Mouse (Mus musculus) layer of hippocampus, adult 9-11 months (tissue): Measurements from ENCODE around the gene 2210016L21Rik.
A peak's percentile ranks its signal among the peaks of the same experiment; 100 is the strongest.
"Not testable (repeated sequence)": the region's sequence is repeated elsewhere in the genome, so short reads cannot be mapped to it uniquely, and the experiment has no call there.

ENCODE experiments used
- DNase-seq: peaks from one replicate; pipeline ENCODE4 v3.0.0; 2022

Gene 2210016L21Rik

DNA sequence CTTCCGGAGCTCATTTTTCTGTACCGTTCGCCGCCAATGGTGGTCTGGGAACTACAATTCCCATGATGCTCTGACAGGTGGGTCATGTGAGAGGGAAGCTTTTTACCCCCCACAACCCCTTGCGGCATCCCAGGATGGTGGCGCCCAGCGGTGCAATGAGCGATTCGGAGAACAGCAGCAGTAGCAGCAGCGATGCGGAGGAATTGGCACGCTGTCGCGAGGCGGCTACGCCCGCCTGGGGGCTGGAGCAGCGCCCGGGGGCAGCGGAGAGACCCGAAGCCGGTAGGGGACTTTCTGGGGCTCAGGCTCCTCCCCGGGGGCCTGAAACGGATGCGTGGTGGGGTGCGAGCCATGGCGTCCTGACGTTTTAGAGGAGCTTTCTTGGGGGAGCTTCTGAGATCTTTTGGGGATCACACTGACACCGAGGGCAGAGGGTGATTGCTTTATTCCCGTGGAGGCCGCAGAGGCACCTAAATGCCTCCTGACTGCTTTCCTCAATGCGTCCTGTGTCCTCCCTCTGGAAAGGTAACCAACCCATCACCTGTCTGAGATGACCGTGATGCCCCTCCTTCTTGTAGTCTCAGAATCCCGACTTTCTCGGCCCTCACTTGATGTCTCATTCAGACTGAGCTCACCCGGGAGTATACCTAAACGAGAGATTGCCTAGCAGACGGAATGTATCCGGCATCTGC, at the start of gene 2210016L21Rik:
Gene 2210016L21Rik (plus strand): TSS at position 85 of the 692 bp plus-strand sequence.
- peak; percentile 88 for DNase-seq

DNA sequence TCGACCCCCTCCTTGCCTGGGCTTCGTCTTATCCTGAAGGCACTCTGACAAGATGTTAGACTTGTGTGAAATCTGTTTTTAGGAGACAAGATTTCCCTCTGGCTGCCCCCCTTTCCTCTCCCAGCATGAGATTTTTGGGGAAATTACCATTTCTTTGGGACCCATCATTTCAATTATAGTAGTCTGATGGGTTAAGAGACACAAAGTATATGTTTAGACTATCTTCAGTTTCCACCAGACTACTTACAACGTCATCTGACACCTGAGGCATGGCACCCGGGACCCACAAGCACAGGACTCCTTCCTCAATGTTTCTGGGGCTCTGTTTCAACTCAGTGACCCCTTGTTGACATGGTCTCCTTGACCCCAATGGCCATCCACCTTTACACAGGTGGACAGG, 46.4 kb upstream of the 2210016L21Rik start:
- no peak for DNase-seq

DNA sequence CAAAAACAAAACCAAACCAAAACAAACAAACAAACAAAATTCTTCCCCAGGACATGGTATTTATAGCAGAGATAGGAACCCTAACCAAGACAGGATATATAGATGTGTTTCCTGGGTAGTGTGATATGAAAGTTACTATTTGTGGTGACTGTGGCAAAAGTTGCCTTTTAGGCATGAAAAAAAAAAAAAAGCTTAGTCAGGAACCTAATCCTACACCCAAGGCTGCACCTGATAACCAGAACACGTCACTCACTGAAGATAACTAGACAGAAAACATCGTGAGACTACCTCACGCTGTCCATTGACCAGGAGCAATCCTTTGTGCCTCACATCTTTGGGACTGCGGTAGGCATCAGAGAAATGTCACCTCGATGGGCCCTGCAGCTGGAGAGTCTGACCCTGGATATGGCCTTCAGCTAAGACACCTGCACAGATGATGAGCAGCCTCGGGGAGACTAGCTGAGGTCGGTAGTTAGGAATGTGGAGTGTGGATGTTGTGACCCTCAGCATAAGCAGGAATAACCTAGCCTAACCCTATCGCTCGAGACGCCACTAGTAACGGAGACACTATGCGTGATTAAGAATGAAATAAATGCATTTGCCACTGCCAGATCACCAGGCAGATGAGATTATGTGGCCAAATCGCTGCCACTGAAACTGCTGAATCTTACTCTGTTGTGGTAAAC, 45.1 kb upstream of the 2210016L21Rik start, which contains the start of gene Oasl2:
Gene Oasl2 (plus strand): TSS at position 249 of the 686 bp plus-strand sequence.
- no peak for DNase-seq

DNA sequence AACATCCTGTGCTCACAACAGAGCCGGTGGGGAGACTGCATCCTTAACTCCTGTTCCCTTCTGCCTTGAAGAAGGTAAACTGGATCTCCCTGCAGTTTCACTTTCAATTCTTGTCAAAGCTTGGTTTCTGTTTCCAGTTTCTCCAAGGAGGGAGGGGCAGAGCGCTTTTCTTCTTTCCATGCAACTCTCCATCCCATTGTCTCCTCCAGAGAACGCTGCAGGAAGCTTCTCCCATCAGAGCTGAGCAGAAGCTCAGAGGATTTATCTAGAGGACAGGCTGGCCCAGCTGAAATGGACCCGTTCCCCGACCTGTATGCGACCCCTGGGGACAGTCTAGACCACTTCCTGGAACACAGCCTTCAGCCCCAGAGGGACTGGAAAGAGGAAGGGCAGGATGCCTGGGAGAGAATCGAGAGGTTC, 44.6 kb upstream of the 2210016L21Rik start:
- DNase-seq = no peak

DNA sequence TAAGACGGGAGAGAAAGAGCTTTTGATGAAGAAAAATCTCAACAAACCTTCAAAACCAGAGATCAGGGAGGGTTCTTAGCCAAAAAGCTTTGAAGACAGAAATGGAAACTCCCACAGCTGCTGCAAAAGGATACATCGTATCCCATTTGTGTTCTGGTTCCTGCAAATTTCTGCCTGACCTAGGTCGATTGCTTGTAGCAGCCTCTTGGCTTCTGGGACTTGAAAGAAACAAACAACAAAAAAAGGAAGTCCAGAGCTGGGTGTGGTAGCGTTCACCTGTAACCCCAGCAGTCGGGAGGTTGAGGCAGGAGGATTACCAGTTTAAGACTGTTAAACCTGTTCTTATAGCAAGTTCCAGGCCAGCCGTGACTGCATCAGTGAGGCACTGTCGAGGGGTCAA, 43.1 kb upstream of the 2210016L21Rik start:
- DNase-seq = no peak

DNA sequence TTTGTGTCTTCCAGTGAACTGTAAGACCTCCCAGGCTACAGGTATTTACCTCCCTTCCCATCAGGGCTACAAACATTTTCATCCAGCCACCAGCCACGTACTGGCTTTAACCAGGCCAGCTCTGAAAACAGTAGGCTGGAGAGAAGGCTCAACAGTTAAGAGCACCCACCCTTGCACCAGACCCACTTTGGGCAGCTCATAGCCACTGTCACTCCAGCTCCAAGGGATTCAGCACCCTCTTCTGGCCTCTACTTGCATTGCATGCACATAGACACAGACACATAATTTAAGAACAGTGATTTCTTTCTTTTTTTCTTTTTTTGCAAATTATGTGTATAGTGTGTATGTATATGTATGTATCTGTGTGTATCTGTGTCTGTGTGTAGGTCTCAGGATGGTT, 39.5 kb upstream of the 2210016L21Rik start:
- no peak for DNase-seq

DNA sequence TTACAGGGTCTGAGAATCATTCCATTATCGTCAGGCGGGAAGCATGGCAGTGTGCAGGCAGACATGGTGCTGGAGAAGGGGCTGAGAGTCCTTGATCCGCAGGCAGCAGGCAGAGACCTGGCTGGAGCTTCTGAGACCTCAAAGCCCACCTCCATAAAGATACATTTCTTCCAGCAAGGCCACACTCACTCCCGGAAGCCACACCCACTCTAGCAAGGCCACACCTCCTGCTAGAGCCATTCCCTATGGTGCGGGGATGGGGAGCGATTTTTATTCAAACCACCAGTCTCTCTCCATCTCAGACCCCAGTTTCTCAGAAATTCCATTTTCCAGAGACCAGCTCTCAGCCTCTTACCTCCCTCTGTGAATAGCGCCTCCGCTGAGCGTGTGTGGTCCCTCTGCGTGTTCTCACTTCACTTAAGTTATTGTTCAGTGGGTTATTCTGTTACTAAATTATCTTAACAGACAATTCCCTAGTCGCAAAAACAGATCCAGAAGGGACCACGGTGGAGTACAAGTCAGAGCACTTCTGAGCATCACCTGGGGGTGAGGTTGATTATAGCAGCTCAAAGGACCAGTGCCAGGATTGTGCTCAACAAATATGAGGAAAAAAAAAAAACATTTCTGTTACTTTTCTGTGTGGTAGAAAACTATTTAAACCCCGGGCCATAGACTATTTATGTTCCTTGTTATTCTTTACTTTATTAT, 33.2 kb upstream of the 2210016L21Rik start:
- DNase-seq = no peak

DNA sequence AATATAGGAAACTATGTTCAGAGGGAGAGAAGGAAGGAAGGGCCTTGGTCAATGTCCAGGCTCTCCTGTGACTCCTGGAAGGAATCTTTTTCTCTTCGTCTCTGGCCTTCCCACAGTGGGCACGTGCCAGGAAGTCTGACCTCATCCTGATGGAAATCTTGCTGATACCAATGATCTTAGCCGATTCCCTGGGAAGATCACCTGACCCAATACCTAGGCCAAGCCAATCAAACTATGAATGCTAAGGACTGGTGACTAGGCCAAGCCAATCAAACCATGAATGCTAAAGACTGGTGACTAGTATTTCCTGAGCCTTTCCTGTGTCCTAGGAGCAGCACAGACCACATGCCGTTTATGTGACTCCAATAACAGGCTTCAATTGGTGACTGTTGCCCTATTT, 28.3 kb upstream of the 2210016L21Rik start:
- DNase-seq = no peak

DNA sequence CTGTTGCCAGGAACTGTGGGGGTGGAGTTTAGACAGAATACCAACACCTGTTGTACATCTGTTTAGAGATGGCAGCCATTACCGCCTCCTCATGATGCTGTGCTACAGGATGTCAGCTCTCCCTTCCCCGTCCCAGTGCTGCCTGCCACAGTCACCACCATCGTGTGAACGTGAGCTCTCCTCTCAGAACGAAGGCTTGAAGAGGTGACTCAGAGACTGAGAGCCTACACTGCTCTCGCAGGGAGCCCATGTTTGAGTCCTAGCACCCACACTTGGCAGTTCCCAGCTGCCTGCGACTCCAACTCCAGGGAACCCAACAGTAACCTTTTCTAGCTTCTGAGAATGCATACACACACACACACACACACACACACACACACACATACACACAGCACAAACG, 27.1 kb upstream of the 2210016L21Rik start:
- peak; percentile 27 for DNase-seq

DNA sequence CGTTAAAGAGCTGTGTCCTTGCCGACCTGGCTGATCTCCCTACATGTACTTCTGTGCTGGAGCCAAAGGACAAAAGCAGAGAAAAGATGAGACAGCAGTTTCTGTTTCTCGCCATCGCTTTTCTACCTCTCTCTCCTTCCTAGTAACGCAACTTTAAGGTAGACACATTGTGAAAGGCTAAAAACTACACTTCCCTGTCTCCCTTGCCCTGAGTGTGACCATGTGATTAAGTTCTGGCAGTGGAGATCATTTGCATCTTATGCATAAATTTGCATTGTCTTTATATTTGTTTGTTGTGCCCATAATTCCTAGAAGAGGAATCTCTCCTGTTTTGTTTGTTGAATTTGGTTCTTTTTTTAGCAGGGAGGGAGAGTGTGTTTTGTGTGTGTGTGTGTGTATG, 26.1 kb upstream of the 2210016L21Rik start:
- no peak for DNase-seq

DNA sequence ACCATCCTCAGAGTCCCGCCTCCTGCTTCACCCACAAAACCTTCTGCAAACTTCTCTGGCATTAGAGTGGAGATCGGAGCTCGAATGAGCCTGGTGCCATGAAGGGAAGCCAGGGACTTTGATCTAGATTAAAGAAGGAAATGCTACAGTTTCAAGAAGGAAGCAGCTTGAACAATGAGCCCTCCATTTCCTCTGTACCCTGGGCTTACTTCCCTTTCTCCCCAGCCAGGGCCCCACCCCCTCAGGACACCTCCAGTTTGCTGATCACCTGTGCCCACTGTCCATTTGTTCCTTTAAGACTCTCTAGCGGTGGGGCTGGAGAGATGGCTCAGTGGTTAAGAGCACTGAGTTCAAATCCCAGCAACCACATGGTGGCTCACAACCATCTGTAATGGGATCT, 25.2 kb upstream of the 2210016L21Rik start:
- DNase-seq = no peak

DNA sequence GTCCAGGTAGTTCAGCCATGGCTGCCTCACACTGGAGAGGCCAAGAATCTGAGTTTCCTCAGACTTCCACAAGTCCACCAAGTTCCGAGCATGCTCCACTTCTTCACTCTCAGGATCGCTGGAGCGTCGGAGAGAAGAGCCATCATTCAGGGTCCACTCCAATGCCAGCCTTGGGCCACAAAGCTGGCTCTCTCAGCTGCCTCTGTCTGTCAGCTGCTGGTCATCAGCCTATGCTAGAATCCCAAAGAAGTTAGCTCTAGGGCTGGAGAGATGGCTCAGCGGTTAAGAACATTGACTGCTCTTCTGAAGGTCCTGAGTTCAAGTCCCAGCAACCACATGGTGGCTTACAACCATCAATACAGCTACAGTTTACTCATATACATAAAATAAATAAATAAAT, 24.6 kb upstream of the 2210016L21Rik start:
- not testable (repeated sequence) for DNase-seq

DNA sequence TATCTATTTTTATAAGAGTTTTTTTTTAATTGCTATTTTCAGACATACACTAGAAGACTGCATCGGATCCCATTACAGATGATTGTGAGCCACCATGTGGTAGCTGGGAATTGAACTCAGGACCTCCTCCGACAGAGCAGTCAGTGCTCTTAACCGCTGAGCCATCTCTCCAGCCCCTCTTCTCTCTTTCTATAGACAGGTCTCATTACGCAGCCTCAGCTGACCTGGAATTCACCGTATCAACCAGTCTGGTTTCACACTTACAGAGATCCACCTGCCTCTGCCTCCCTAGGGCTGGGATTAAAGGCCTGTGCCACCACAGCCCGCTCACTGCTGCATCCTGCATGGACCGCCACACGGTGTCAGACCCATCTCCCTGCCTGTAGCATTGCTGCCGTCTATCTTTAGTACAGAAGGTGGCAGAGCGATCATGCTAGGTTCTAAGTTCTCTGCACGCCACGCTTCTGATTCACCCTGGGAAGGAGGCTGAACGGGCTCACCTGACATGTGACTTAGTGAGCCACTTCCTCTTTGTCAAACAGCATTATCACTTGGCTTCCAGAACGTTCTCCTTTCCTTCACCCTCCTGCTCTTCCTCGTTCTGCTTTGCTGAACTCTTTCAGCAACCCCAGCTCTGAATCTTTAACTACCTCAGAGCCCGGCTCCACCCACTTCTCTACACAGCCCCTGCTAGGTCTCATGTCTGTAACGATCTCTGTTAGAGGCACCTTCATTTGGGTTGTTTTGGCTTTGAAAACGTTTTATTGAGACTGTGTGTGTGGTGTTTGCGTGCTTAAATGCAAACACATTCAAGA, 20.2 kb upstream of the 2210016L21Rik start:
- no peak for DNase-seq

DNA sequence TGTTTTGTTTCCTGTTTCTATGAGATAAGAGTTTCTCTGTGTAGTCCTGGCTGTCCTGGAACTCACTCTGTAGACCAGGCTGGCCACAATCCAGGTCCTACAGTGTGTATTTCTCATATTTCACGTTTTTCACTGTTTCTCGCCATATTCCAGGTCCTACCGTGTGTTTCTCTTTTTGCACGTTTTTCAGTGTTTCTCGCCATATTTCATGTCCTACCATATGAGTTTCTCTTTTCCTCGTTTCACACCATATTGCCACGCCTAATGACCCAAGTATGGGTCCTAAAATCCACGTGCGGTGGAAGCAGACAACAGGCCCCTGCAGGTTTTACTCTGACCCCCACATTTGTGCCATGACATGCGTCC, 19.6 kb upstream of the 2210016L21Rik start:
- DNase-seq = no peak

DNA sequence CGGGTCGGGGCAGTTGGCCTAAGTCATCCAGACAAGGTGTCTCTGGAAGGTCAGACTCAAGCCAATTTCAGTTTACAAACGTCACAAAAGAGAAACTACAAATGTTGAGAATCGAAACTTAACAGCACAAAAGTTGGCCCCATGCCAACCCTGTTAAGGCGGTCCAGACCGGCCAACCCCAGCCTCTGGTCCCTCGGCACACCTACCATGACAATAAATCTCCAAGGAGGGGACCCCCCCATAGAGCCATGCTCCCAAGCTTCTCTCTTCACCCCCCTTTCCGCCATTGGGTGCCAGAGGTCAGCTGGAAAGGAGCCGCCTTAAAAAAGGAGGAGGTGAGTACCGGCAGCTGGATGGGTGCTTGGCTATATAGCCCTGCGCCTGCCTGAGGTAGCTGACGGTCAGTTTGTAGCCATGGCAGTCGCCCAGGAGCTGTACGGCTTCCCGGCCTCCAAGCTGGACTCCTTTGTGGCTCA, 18.9 kb upstream of the 2210016L21Rik start, which contains the start of gene Oasl1:
Gene Oasl1 (plus strand): TSS at position 243 of the 476 bp plus-strand sequence.
- no peak for DNase-seq

DNA sequence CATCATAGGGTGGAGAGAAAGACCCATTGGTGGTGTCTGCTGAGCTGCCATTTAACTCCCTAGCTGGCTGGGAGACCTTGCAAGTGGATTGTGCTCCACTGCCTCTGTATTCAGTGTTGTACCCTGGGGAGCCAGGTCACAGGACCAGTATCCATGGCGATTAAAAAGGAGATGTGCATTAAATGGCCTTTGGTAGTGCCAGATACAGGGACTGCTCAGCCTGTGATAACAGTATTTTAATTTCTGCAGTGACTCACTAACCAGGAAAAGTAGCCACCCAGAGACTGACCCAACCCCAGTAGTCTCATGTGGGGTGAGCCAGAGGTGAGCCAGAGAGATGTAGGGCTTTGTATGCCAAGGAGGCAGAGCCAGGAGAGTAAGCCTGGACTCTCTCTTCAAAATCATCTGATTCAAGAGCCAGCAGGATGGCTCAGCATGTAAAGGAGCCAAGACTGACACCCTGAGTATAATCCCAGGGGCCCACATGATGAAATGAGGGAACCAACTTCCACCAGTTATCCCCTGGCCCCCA, 15.7 kb upstream of the 2210016L21Rik start:
- no peak for DNase-seq

DNA sequence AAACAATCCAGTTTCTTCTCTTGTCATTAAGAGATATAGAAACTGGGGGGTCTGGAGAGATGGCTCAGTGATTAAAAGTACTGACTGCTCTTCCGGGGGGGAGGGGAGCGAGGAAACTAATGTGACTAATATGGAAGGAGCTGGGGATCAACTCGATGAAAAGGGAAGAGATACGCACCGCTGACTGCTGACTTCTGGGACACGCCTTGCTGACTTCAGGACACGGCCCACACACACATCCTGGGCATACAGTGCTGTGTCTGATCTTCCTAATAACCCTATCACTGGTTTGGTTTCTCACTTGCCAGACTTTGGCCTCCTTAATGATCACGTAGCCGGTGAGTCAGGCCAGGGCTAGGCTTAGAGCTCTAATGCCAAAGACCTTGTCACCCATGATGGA, 15.2 kb upstream of the 2210016L21Rik start:
- no peak for DNase-seq

DNA sequence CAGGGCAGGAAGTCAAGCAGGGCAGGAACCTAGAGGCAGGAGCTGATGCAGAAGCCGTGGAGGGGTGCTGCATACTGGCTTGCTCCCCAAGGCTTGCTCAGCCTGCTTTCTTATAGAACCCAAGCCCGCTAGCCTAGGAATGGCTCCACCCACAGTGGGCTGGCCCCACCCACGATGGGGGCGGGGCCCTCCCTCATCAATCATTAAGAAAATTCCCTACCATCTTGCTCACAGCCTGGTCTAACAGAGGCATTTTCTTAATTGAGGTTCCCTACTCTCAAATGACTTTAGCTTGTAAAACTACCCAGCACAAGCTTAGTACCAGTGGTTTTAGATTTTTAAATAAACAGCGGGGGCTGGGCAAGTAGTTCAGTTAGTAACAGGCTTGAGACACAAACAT, 10.3 kb upstream of the 2210016L21Rik start:
- no peak for DNase-seq

DNA sequence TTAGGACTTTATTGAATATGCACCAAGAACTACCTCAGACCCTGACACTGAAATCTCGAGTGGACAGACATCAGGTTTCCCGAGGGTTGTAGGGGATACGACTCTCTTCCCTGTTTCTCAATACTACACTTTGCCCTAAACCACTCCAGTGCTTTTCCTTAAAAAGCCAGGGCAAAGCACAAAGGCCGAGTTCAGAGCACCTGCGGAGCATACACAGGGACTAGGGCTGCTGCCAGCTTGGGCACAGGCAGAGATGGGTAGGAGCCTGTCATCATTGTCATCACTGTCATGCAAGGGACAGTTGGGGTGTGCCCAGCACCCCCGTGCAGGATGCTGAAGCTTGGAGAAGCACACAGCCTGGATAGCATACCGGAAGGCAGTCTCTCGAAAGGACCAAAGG, 8.8 kb upstream of the 2210016L21Rik start:
- DNase-seq = no peak

DNA sequence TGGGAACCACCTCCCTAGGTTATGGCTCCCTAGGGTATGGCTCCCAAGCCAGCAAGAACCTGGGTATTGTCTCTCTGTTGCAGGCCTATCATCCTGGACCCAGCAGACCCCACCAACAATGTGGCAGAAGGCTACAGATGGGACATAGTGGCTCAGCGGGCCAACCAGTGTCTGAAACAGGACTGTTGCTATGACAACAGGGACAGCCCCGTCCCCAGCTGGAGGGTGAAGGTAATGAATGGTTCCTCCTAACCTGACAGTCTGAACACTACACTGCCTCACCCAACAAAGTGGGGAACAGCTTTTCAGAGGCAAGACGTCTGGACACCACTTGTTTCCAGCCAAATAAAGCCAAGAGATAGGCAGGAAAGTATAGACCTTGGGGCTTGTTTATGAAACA, 6.1 kb upstream of the 2210016L21Rik start:
- no peak for DNase-seq

DNA sequence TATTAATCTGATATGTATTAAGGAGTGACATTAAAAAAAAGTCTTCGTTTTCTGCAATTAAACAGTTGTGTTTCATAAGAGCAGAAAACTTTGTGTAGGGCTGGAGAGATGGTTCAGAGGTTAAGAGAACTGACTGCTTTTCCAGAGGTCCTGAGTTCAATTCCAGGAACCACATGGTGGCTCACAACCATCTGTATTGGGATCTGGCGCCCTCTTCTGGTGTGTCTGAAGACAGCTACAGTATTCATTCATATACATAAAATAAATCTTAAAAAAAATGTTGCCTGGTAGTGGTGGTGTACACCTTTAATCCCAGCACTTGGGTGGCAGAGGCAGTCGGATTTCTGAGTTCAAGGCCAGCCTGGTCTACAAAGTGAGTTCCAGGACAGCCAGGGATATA, 820 bp upstream of the 2210016L21Rik start:
- not testable (repeated sequence) for DNase-seq

DNA sequence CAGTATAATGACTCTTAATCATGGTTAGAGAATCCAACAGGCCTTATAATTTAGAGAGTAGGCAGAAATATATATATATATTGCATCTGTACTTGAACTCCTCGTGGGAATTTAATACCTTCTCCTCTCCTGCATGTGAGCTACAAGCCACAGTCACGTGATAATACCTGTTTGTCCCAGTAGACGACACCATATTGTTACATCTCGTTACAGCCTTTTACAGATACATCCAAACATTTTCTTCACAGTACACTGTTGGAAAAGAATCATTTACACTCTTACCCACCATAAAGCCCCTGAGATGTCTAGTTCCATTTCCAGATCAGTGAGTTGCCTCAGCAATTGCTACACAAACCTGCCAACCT, 790 bp downstream of the 2210016L21Rik start:
- DNase-seq = no peak

DNA sequence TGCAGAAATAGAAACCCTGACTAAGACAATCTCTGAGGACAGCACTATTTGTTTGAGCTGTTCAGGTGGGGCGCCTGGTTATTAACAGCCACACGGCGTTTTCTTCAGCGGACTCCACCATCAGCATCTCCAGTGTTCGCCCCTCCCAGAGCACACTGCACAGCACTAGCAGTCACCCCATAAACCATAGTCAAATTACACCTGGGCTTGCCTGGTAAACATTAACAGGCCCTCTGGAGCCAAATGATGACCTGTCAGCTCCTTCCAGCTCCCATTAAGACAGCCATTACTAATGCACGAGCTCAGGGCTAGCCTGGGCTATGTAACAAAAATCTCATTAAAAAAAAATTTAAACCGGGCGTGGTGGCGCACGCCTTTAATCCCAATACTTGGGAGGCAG, 3.1 kb downstream of the 2210016L21Rik start:
- no peak for DNase-seq
